Mouse (Mus musculus) activated CD4-positive, CD25-positive, alpha-beta regulatory T cell, adult 4 months (primary cell): ENCODE measurements around the gene Aff3. TPM values are rescaled to one million over a fixed set of nuclear protein-coding genes. Genes with fewer than 3 reads are reported as not detected.

Experiments used
- ATAC-seq: one replicate; pipeline ENCODE4 v1.8.0; 2017
- polyA plus RNA-seq, 2 experiments: library from polyadenylated mRNA; unstranded; fragments of 100-300 nt; shearing (Covaris generic); gene quantifications; one replicate each; pipeline ENCODE4 v1.2.1; 2017

The Aff3 gene
- polyA plus RNA-seq, 2 experiments from 2014 or later = 15.0 to 18.5 TPM

- no peak for ATAC-seq
Measured at GRCm38 (mm10) chr1:38487884-38488283, 176.9 kb downstream of the Aff3 start.

- ATAC-seq = no peak
Measured at GRCm38 (mm10) chr1:38483191-38483590, 181.6 kb downstream of the Aff3 start.

- no peak for ATAC-seq
Measured at GRCm38 (mm10) chr1:38478246-38478743, 186.5 kb downstream of the Aff3 start.

- ATAC-seq = no peak
Measured at GRCm38 (mm10) chr1:38470817-38471216, 193.9 kb downstream of the Aff3 start.

GRCm38 (mm10) chr1:38470166-38470565 lies 194.6 kb downstream of the Aff3 start:
- ATAC-seq = no peak

- ATAC-seq = no peak
Measured at GRCm38 (mm10) chr1:38467305-38468083, 197.3 kb downstream of the Aff3 start.

GRCm38 (mm10) chr1:38456719-38457269 lies 208.0 kb downstream of the Aff3 start:
- no peak for ATAC-seq

GRCm38 (mm10) chr1:38454921-38455320 lies 209.8 kb downstream of the Aff3 start:
- no peak for ATAC-seq

GRCm38 (mm10) chr1:38451367-38451766 lies 213.4 kb downstream of the Aff3 start:
- no peak for ATAC-seq

GRCm38 (mm10) chr1:38450677-38451076 lies 214.1 kb downstream of the Aff3 start:
- no peak for ATAC-seq

GRCm38 (mm10) chr1:38449816-38450478 lies 214.8 kb downstream of the Aff3 start:
- ATAC-seq = no peak

- no peak for ATAC-seq
Measured at GRCm38 (mm10) chr1:38448854-38449253, 215.9 kb downstream of the Aff3 start.

GRCm38 (mm10) chr1:38447581-38447980 lies 217.2 kb downstream of the Aff3 start:
- ATAC-seq = no peak

- ATAC-seq = no peak
Measured at GRCm38 (mm10) chr1:38446152-38446820, 218.5 kb downstream of the Aff3 start.

- ATAC-seq = no peak
Measured at GRCm38 (mm10) chr1:38442887-38443286, 221.9 kb downstream of the Aff3 start.

- ATAC-seq = no peak
Measured at GRCm38 (mm10) chr1:38442479-38442878, 222.3 kb downstream of the Aff3 start.

- ATAC-seq = no peak
Measured at GRCm38 (mm10) chr1:38441800-38442199, 223.0 kb downstream of the Aff3 start.

GRCm38 (mm10) chr1:38440471-38440815 lies 224.3 kb downstream of the Aff3 start:
- no peak for ATAC-seq

GRCm38 (mm10) chr1:38439751-38440470 lies 224.8 kb downstream of the Aff3 start:
- ATAC-seq = no peak

- no peak for ATAC-seq
Measured at GRCm38 (mm10) chr1:38438447-38438846, 226.3 kb downstream of the Aff3 start.

- no peak for ATAC-seq
Measured at GRCm38 (mm10) chr1:38437671-38438070, 227.1 kb downstream of the Aff3 start.
